Mouse (Mus musculus): ENCODE measurements around the gene Gk. TPM values are rescaled to one million over a fixed set of nuclear protein-coding genes. Genes with fewer than 3 reads are reported as not detected.

The Gk gene
- polyA plus RNA-seq (2015; fragmentation: Nextera tagmentation; extraction: Ambion mirVana) = 5.3 and 6.4 TPM in 2 replicates

GRCm38 (mm10) chrX:85776544-85777087 lies at the start of gene Gk:
TSS of gene Gk (minus strand) at chrX:85776819.
- 15% methylated on average over 29 of the region's 45 CpGs for WGBS
- no peaks in the 10 kb centered on the region for H3K9me3 ChIP-seq (replicated peaks)
- no peaks in the 10 kb centered on the region for H3K4me1 ChIP-seq
- peak within 1 kb of the TSS; percentile 61 for H3K9ac ChIP-seq
- H3K36me3 ChIP-seq (ENCODE audit: poor library complexity, severe bottlenecking) = no peaks in the 10 kb centered on the region
- peak; percentile 99 for ATAC-seq
- no peaks in the 10 kb centered on the region for H3K27me3 ChIP-seq
- peak within 1 kb of the TSS; percentile 67 for H3K27ac ChIP-seq
- peak within 1 kb of the TSS; percentile 46 for H3K4me3 ChIP-seq
- H3K4me2 ChIP-seq = peak within 1 kb of the TSS; percentile 64

- H3K4me3 ChIP-seq = no peak overlapping the region
- WGBS = 77% methylated on average over 4 of the region's 4 CpGs
- no peaks in the 10 kb centered on the region for H3K36me3 ChIP-seq (ENCODE audit: poor library complexity, severe bottlenecking)
- ATAC-seq = no peak
- no peaks in the 10 kb centered on the region for H3K4me1 ChIP-seq
- H3K4me2 ChIP-seq = no peak overlapping the region
- no peaks in the 10 kb centered on the region for H3K9me3 ChIP-seq (replicated peaks)
- H3K9ac ChIP-seq = no peak overlapping the region
- H3K27ac ChIP-seq = no peak overlapping the region
- no peaks in the 10 kb centered on the region for H3K27me3 ChIP-seq
Observed at GRCm38 (mm10) chrX:85804706-85805376, 28.2 kb upstream of the Gk start.

- Histone ChIP-seq H3K9ac (no peak overlapping the region), H3K27me3 (no peaks in the 10 kb centered on the region), H3K4me1 (no peaks in the 10 kb centered on the region), H3K4me3 (no peak overlapping the region), H3K27ac (no peak overlapping the region), H3K4me2 (no peak overlapping the region), H3K9me3 (replicated peaks) (no peaks in the 10 kb centered on the region), H3K36me3 (ENCODE audit: poor library complexity, severe bottlenecking) (no peaks in the 10 kb centered on the region)
- ATAC-seq = no peak
Observed at GRCm38 (mm10) chrX:85803006-85803405, 26.4 kb upstream of the Gk start.

GRCm38 (mm10) chrX:85797449-85797848 lies 20.8 kb upstream of the Gk start:
- Histone ChIP-seq H3K9ac (no peak overlapping the region), H3K4me2 (no peak overlapping the region), H3K36me3 (ENCODE audit: poor library complexity, severe bottlenecking) (no peaks in the 10 kb centered on the region), H3K27me3 (no peaks in the 10 kb centered on the region), H3K9me3 (replicated peaks) (no peaks in the 10 kb centered on the region), H3K27ac (no peak overlapping the region), H3K4me3 (no peak overlapping the region), H3K4me1 (no peaks in the 10 kb centered on the region)
- WGBS = 90% methylated on average over 2 of the region's 2 CpGs
- no peak for ATAC-seq

- Histone ChIP-seq H3K36me3 (ENCODE audit: poor library complexity, severe bottlenecking) (no peaks in the 10 kb centered on the region), H3K4me2 (no peak overlapping the region), H3K27me3 (no peaks in the 10 kb centered on the region), H3K9me3 (replicated peaks) (no peaks in the 10 kb centered on the region), H3K27ac (no peak overlapping the region), H3K4me3 (no peak overlapping the region), H3K4me1 (no peaks in the 10 kb centered on the region), H3K9ac (no peak overlapping the region)
- 77% methylated on average over 3 of the region's 3 CpGs for WGBS
- ATAC-seq = no peak
Observed at GRCm38 (mm10) chrX:85778346-85778745, 1.7 kb upstream of the Gk start.

GRCm38 (mm10) chrX:85777141-85777540 lies 522 bp upstream of the Gk start:
- Histone ChIP-seq H3K4me1 (no peaks in the 10 kb centered on the region), H3K9me3 (replicated peaks) (no peaks in the 10 kb centered on the region), H3K27ac (peak overlapping the region; percentile 67), H3K4me2 (peak overlapping the region; percentile 54), H3K4me3 (peak overlapping the region; percentile 46), H3K36me3 (ENCODE audit: poor library complexity, severe bottlenecking) (no peaks in the 10 kb centered on the region), H3K9ac (peak overlapping the region; percentile 60), H3K27me3 (no peaks in the 10 kb centered on the region)
- peak; percentile 46 for ATAC-seq
- 22% methylated on average over 17 of the region's 17 CpGs for WGBS

- Histone ChIP-seq H3K4me1 (no peaks in the 10 kb centered on the region), H3K4me2 (peak overlapping the region; percentile 64), H3K9ac (peak overlapping the region; percentile 61), H3K36me3 (ENCODE audit: poor library complexity, severe bottlenecking) (no peaks in the 10 kb centered on the region), H3K4me3 (peak overlapping the region; percentile 46), H3K27ac (no peak overlapping the region), H3K27me3 (no peaks in the 10 kb centered on the region), H3K9me3 (replicated peaks) (no peaks in the 10 kb centered on the region)
- ATAC-seq = peak; percentile 12
- 14% methylated on average over 22 of the region's 22 CpGs for WGBS
Observed at GRCm38 (mm10) chrX:85775879-85776543, 608 bp downstream of the Gk start.

- no peak overlapping the region for H3K27ac ChIP-seq
- no peak overlapping the region for H3K4me3 ChIP-seq
- WGBS = 87% methylated on average over 3 of the region's 3 CpGs
- no peak for ATAC-seq
- H3K4me1 ChIP-seq = no peaks in the 10 kb centered on the region
- H3K9ac ChIP-seq = no peak overlapping the region
- no peaks in the 10 kb centered on the region for H3K9me3 ChIP-seq (replicated peaks)
- H3K27me3 ChIP-seq = no peaks in the 10 kb centered on the region
- H3K4me2 ChIP-seq = no peak overlapping the region
- H3K36me3 ChIP-seq (ENCODE audit: poor library complexity, severe bottlenecking) = no peaks in the 10 kb centered on the region
Observed at GRCm38 (mm10) chrX:85771303-85771702, 5.3 kb downstream of the Gk start.

- no peak overlapping the region for H3K4me2 ChIP-seq
- H3K4me1 ChIP-seq = no peaks in the 10 kb centered on the region
- H3K27me3 ChIP-seq = no peaks in the 10 kb centered on the region
- H3K4me3 ChIP-seq = no peak overlapping the region
- WGBS = 94% methylated on average over 3 of the region's 3 CpGs
- H3K9ac ChIP-seq = no peak overlapping the region
- no peak for ATAC-seq
- H3K36me3 ChIP-seq (ENCODE audit: poor library complexity, severe bottlenecking) = no peaks in the 10 kb centered on the region
- no peaks in the 10 kb centered on the region for H3K9me3 ChIP-seq (replicated peaks)
- no peak overlapping the region for H3K27ac ChIP-seq
Observed at GRCm38 (mm10) chrX:85770747-85771146, 5.9 kb downstream of the Gk start.

GRCm38 (mm10) chrX:85768578-85768977 lies 8.0 kb downstream of the Gk start:
- Histone ChIP-seq H3K4me2 (no peak overlapping the region), H3K27me3 (no peaks in the 10 kb centered on the region), H3K4me3 (no peak overlapping the region), H3K9me3 (replicated peaks) (no peaks in the 10 kb centered on the region), H3K9ac (no peak overlapping the region), H3K36me3 (ENCODE audit: poor library complexity, severe bottlenecking) (no peaks in the 10 kb centered on the region), H3K27ac (no peak overlapping the region), H3K4me1 (no peaks in the 10 kb centered on the region)
- no peak for ATAC-seq
- 72% methylated on average over 2 of the region's 2 CpGs for WGBS

- no peak overlapping the region for H3K4me3 ChIP-seq
- H3K27me3 ChIP-seq = no peaks in the 10 kb centered on the region
- ATAC-seq = no peak
- H3K9ac ChIP-seq = no peak overlapping the region
- H3K4me1 ChIP-seq = no peaks in the 10 kb centered on the region
- WGBS = 74% methylated on average over 3 of the region's 3 CpGs
- no peaks in the 10 kb centered on the region for H3K36me3 ChIP-seq (ENCODE audit: poor library complexity, severe bottlenecking)
- no peak overlapping the region for H3K4me2 ChIP-seq
- no peak overlapping the region for H3K27ac ChIP-seq
- no peaks in the 10 kb centered on the region for H3K9me3 ChIP-seq (replicated peaks)
Observed at GRCm38 (mm10) chrX:85756005-85756404, 20.6 kb downstream of the Gk start.

GRCm38 (mm10) chrX:85743837-85744236 lies 32.8 kb downstream of the Gk start:
- Histone ChIP-seq H3K36me3 (ENCODE audit: poor library complexity, severe bottlenecking) (no peaks in the 10 kb centered on the region), H3K27ac (no peak overlapping the region), H3K4me3 (no peak overlapping the region), H3K4me1 (no peaks in the 10 kb centered on the region), H3K9ac (no peak overlapping the region), H3K4me2 (no peak overlapping the region), H3K9me3 (replicated peaks) (no peaks in the 10 kb centered on the region), H3K27me3 (no peaks in the 10 kb centered on the region)
- no peak for ATAC-seq
- WGBS = 80% methylated on average over 3 of the region's 3 CpGs

Measured in forebrain, embryonic 13.5 days (tissue).